Mouse (Mus musculus): ENCODE data around the gene 4930453N24Rik.

4930453N24Rik gene

DNA sequence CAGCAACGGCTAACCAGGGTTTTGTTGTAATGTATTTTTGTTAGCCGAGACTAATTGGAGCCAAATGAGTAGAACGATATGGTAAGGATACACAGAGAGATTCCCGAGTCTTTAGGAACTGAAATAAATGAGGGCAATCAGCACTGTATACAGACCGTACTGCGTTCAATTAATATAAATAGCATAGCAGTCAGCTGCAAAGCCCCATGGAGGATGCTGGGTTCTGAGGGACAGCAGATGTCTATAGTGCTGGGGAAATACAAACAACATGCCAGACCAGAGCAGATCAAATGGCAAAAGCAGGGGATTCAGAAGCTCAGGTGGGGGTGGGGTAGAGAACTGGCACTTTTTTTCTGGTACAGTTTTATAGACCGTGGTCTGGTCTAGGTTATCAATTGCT, 51.9 kb downstream of the 4930453N24Rik start:
- no peak for DNase-seq

DNA sequence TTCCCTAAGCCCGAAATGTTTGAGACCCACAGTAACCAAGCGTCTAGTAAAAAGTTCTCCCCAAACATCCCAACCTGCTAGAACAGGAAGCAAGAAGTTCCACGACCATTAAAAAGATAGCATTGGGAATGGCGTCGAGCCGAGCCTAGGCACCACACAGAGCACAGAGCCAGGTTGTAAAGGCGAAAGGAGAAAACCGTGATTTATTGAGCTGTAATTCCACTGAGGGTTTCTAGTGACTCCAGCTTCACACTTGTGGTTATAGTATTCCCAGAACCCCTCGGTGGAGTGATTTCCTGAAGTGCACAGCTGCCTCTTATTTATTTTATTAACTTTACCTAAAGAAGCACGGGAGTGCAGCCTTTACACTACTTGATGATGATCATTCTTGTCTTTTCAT, 53.1 kb downstream of the 4930453N24Rik start:
- DNase-seq = no peak

DNA sequence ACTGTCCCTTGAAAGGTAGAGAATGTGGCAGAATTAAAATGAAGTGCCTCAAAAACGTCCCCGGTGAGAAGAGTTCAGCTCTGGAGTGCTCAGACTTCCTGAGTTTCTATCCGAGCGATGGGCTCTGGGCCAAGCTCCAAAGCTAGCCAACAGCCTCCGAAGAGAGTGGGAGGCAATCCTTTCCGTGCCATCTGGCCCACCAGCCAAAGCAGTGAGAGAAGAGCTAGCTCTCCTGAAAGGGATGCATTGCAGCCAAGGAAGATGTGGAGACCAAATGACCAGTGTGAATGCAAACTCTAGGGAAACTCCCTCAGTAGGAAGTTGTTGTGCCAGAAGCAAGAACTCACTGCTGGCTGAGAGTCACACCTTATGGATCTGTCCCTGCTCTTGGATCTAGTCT, 59.1 kb downstream of the 4930453N24Rik start:
- DNase-seq = peak; percentile 2

All from lung, postnatal 36 days (tissue).